19 mouse cellular contexts compared by ENCODE assay signal in genomic region chr4:44967402-44967801, GRCm38 (mm10).
"Had no signal": no experiment of that assay in that cellular context is flagged by ENCODE, and none has a peak within 500 bp of the region (broad histone marks: within the 10 kb centered on the region; RNA-seq: fewer than 3 reads in every experiment).

No protein-coding gene starts in this region.

- H3K36me3 ChIP-seq: midbrain, embryonic 12.5 days; midbrain, embryonic 15.5 days; neural tube, embryonic 12.5 days; neural tube, embryonic 15.5 days had no signal

- H3K9ac ChIP-seq: liver, embryonic 14.5 days; liver, postnatal 0 days; lung, embryonic 14.5 days; midbrain, embryonic 12.5 days; midbrain, embryonic 15.5 days; neural tube, embryonic 12.5 days; neural tube, embryonic 15.5 days had no signal

- H3K4me1 ChIP-seq: midbrain, embryonic 15.5 days; neural tube, embryonic 12.5 days; neural tube, embryonic 15.5 days had no signal

- H3K9me3 ChIP-seq: midbrain, embryonic 12.5 days; midbrain, embryonic 15.5 days; neural tube, embryonic 12.5 days; neural tube, embryonic 15.5 days had no signal

- H3K4me2 ChIP-seq: lung, embryonic 14.5 days; midbrain, embryonic 12.5 days; midbrain, embryonic 15.5 days; neural tube, embryonic 12.5 days; neural tube, embryonic 15.5 days had no signal

- H3K4me3 ChIP-seq: layer of hippocampus, adult 2 months; left cerebral cortex, adult 2 months; midbrain, embryonic 12.5 days; midbrain, embryonic 15.5 days; neural tube, embryonic 12.5 days; neural tube, embryonic 15.5 days had no signal

- DNase-seq: kidney, adult 2 months; layer of hippocampus, adult 9-11 months; liver, postnatal 0 days; lung, embryonic 14.5 days; retina, postnatal 1 day; right cerebral cortex, postnatal 25 days; thymus, adult 18-20 months; thymus, postnatal 4 days had no signal

- H3K27ac ChIP-seq: kidney, postnatal 0 days; layer of hippocampus, adult 2 months; left cerebral cortex, adult 2 months; liver, embryonic 14.5 days; macrophage; midbrain, embryonic 12.5 days; midbrain, embryonic 15.5 days; neural tube, embryonic 12.5 days; neural tube, embryonic 15.5 days had no signal

- ATAC-seq: intestine, postnatal 0 days; liver, postnatal 0 days; lung, postnatal 0 days; midbrain, embryonic 15.5 days had no signal

- H3K27me3 ChIP-seq: midbrain, embryonic 12.5 days; midbrain, embryonic 15.5 days; neural tube, embryonic 12.5 days; neural tube, embryonic 15.5 days had no signal
